Mouse (Mus musculus): ENCODE data around the gene Tnfsf8. TPM values are rescaled to one million over a fixed set of nuclear protein-coding genes. Genes with fewer than 3 reads are reported as not detected.

Gene Tnfsf8
- polyA plus RNA-seq, 1 experiment from 2014 or later, result not detected

DNA sequence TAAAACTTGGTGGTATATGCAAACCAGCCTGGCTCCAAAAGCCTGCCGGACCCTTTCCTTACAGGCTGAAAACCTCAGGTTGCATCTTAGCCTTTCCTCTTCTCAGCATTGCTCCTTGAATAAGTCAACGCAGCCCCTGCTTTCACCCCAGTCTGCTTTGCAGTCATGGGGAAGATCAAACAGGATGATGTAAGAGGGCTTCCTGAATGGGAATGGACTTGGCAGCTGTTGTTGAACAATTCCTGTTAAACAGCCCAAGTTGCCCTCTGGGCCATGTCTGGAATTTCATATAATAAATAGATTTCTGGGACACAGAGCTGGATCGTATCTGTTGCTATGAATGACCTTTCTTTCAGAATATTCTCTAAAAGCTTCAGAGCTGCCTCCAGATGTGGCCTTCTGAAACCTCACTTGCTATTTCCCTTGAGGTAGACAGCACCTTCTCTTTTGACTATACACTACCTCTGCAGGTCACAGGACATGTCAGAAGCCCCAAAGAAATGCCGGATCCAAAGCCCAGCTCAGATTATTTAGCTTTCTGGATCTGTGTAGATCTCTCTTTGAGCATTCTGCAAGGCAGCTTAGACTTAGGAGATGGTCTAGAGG is 1.0 kb upstream of the Tnfsf8 start:
- Histone ChIP-seq H3K27ac (replicated peaks) (no peak overlapping the region), H3K9me3 (replicated peaks) (no peaks in the 10 kb centered on the region), H3K4me3 (replicated peaks) (no peak overlapping the region), H3K9ac (no peak overlapping the region), H3K27me3 (no peaks in the 10 kb centered on the region), H3K36me3 (replicated peaks) (no peaks in the 10 kb centered on the region), H3K4me2 (no peak overlapping the region), H3K4me1 (replicated peaks) (no peaks in the 10 kb centered on the region)
- no peak for ATAC-seq (ENCODE audit: insufficient read depth)
- WGBS (ENCODE audit: insufficient replicate concordance), result 59% methylated on average over 4 of the region's 4 CpGs

DNA sequence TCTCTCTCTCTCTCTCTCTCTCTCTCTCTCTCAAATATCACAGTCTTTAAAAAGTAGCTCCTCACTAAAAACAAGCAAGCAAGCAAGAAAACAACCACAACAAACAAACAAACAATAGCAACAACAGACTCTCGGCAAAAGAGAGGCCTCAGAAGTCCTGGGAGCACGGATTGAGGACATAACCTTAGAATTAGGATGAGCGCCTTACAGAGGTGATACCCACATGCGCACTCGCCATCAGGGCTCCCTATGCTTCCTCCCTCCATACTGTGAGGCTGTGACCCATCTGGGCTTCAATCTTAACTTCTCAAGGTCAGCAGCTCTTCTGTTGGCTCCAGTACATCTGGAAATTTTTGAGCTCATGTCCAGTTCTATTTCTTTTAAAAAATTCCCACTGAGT is 911 bp downstream of the Tnfsf8 start:
- ATAC-seq (ENCODE audit: insufficient read depth), result no peak
- Histone ChIP-seq H3K4me3 (replicated peaks) (no peak overlapping the region), H3K27me3 (no peaks in the 10 kb centered on the region), H3K36me3 (replicated peaks) (no peaks in the 10 kb centered on the region), H3K9me3 (replicated peaks) (no peaks in the 10 kb centered on the region), H3K9ac (no peak overlapping the region), H3K4me2 (no peak overlapping the region), H3K4me1 (replicated peaks) (no peaks in the 10 kb centered on the region), H3K27ac (replicated peaks) (no peak overlapping the region)
- WGBS (ENCODE audit: insufficient replicate concordance), result 48% methylated on average over 5 of the region's 5 CpGs

DNA sequence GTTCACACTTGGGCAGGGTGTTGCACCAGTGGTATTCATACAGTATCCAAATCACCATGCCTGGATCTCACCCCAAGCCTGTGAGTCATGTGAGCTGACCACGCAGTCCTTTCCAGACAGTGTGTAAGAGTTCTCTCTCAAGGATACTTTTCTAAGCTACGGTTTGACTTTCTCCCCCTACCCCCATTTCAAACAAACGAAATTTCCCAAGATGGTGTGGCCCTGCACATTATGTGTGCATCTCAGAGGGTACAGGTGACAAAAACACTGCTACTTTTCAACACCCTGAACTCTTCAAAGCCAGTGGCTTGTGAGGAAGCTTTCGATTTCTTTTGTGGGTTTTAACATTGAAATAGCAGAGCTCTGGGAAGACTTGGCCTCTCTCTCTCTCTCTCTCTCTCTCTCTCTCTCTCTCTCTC is 1.4 kb downstream of the Tnfsf8 start:
- ATAC-seq (ENCODE audit: insufficient read depth), result no peak
- Histone ChIP-seq H3K36me3 (replicated peaks) (no peaks in the 10 kb centered on the region), H3K27me3 (no peaks in the 10 kb centered on the region), H3K4me3 (replicated peaks) (no peak overlapping the region), H3K27ac (replicated peaks) (no peak overlapping the region), H3K9ac (no peak overlapping the region), H3K4me2 (no peak overlapping the region), H3K9me3 (replicated peaks) (no peaks in the 10 kb centered on the region), H3K4me1 (replicated peaks) (no peaks in the 10 kb centered on the region)
- 56% methylated on average over 4 of the region's 4 CpGs for WGBS (ENCODE audit: insufficient replicate concordance)

DNA sequence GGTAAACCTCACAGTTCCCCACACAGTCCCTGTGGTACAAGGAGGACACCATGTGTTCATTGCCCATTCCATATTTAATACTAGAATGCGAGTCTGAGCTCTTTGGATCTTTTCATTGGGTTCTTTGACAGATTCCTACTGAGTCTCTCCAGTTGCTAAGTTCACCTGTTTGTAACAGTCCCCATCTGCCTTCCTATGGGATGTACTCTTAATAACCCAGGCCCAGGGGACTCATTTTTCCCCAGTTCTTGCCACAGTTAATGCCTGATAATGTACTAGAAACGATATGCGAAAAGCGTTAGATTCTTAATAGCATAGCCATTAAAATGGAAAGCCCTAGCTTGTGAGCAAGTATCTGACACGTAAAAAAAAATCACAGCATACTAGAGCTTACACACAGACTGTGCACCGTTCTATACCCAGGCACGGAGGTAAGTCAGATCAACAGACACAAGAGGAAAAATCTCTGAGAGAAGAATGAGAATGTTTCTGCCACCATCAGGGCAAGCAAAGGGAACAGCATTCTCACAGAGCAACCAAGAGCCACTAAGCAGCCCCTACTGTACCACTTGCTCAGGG is 2.4 kb downstream of the Tnfsf8 start:
- Histone ChIP-seq H3K4me2 (no peak overlapping the region), H3K27ac (replicated peaks) (no peak overlapping the region), H3K4me3 (replicated peaks) (no peak overlapping the region), H3K4me1 (replicated peaks) (no peaks in the 10 kb centered on the region), H3K9ac (no peak overlapping the region), H3K27me3 (no peaks in the 10 kb centered on the region), H3K36me3 (replicated peaks) (no peaks in the 10 kb centered on the region), H3K9me3 (replicated peaks) (no peaks in the 10 kb centered on the region)
- ATAC-seq (ENCODE audit: insufficient read depth), result no peak
- 66% methylated on average over 7 of the region's 7 CpGs for WGBS (ENCODE audit: insufficient replicate concordance)

DNA sequence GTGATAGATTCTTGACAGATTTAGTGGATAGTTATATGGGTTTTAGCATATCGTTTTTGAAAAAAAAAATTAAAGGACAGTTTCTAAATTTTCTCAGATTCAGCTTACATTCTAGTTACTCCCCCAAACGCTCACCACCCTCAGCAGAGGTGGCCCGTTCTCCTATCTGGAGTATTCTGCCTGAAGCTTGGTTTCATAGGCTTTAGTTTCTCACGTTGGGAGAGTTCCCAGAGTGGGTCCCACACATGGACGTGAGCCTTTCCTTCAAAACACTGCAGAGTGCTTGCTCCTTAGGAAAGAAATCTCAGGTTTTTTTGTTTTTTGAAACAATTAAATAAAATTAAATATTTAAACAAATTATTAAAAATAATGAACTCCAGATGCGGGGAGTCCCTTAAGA is 4.4 kb downstream of the Tnfsf8 start:
- Histone ChIP-seq H3K9me3 (replicated peaks) (no peaks in the 10 kb centered on the region), H3K9ac (no peak overlapping the region), H3K4me3 (replicated peaks) (no peak overlapping the region), H3K27me3 (no peaks in the 10 kb centered on the region), H3K4me2 (no peak overlapping the region), H3K36me3 (replicated peaks) (no peaks in the 10 kb centered on the region), H3K4me1 (replicated peaks) (no peaks in the 10 kb centered on the region), H3K27ac (replicated peaks) (no peak overlapping the region)
- ATAC-seq (ENCODE audit: insufficient read depth), result no peak
- 55% methylated on average over 6 of the region's 6 CpGs for WGBS (ENCODE audit: insufficient replicate concordance)

DNA sequence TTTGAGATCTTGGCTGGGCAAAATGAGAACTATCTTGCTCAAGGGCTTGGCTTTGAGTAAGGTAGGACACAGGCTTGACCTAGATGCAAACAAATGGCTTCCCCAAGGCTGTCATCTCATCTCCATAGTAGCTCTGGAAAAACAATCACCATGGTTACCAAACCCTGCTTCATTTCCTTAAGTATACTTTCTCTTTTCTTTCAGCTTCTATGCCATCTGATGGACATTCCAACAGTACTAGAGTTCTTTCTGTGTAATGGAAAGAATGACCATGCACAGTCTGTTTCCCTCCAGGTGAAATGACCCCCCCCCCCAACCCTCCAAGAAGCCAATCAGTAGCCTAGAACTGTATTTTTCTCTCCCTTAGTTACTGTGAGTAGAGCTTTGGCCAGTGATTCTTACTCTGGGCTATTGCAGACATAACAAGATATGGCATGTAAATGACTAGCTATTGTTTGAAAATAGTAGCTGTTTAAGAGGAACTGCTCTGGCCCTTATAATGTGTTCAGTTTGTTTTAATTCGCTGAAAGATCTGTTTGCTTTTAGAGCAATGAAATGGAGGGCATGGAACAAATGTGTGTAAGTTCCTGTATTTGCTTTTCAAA is 7.3 kb downstream of the Tnfsf8 start:
- Histone ChIP-seq H3K9me3 (replicated peaks) (no peaks in the 10 kb centered on the region), H3K9ac (no peak overlapping the region), H3K27me3 (no peaks in the 10 kb centered on the region), H3K27ac (replicated peaks) (no peak overlapping the region), H3K4me3 (replicated peaks) (no peak overlapping the region), H3K36me3 (replicated peaks) (no peaks in the 10 kb centered on the region), H3K4me1 (replicated peaks) (no peaks in the 10 kb centered on the region), H3K4me2 (no peak overlapping the region)
- no peak for ATAC-seq (ENCODE audit: insufficient read depth)
- WGBS (ENCODE audit: insufficient replicate concordance), result 46% methylated on average over 1 of the region's 1 CpGs

DNA sequence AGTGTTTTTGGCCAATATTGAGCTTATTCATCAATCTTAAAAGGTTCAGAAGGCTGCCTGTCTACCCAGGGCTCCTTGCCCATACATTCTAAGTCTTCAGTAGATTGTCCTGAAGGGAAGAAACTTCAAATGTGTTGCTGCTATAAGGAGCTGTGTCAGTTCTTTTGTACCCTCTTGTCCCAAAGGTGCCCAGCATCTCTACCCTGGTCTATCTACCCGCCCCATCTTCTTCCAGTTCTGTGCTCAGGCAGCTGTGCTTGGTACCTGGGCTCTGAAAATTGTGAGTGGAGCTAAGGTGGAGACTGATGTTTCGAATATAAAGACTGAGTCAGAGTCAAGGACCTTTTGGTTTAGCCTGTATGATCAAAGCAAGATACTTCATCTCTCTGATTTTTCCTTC is 11.1 kb downstream of the Tnfsf8 start:
- H3K4me2 ChIP-seq, result no peak overlapping the region
- no peak for ATAC-seq (ENCODE audit: insufficient read depth)
- no peak overlapping the region for H3K4me3 ChIP-seq (replicated peaks)
- H3K27me3 ChIP-seq, result no peaks in the 10 kb centered on the region
- H3K27ac ChIP-seq (replicated peaks), result no peak overlapping the region
- H3K9me3 ChIP-seq (replicated peaks), result no peaks in the 10 kb centered on the region
- H3K9ac ChIP-seq, result no peak overlapping the region
- 50% methylated on average over 2 of the region's 2 CpGs for WGBS (ENCODE audit: insufficient replicate concordance)
- H3K4me1 ChIP-seq (replicated peaks), result no peaks in the 10 kb centered on the region
- no peaks in the 10 kb centered on the region for H3K36me3 ChIP-seq (replicated peaks)

DNA sequence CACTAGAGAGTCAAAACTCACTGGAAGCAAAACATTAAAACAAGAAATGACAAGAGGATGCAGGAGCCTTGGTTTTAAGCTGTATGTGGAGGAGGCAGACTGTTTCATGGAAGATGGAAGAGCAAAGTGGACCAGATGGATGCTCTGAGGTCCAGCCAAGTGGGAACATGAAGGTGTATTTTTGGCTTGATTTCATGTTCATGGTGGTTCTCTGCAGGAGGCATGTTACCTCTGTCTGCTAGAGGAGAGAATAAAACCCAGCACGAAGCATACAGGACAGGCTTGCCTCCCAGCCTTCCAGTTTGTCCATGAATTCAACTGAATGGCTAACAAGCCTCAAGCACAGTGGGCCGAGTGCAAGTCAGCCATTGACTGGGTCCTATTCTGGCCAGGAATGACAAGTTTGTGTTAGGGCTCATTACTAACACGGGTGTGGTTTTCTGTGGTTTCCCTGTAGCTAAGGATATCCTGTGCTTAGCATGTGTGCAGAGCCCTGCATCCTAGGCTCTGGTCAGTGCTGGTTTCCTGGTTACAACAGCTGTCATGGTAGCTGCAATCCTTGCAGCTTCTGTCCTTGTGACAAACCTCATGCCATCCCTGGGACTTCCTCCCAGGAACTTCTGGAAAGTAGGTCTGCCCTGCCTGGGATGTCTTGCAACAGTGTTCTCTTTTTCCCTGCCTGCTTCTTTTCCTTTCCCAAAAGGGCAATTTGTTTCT is 14.1 kb downstream of the Tnfsf8 start:
- Histone ChIP-seq H3K27ac (replicated peaks) (no peak overlapping the region), H3K4me1 (replicated peaks) (no peaks in the 10 kb centered on the region), H3K4me2 (no peak overlapping the region), H3K9ac (no peak overlapping the region), H3K27me3 (no peaks in the 10 kb centered on the region), H3K9me3 (replicated peaks) (no peaks in the 10 kb centered on the region), H3K4me3 (replicated peaks) (no peak overlapping the region), H3K36me3 (replicated peaks) (no peaks in the 10 kb centered on the region)
- WGBS (ENCODE audit: insufficient replicate concordance), result 26% methylated on average over 3 of the region's 3 CpGs
- ATAC-seq (ENCODE audit: insufficient read depth), result no peak

DNA sequence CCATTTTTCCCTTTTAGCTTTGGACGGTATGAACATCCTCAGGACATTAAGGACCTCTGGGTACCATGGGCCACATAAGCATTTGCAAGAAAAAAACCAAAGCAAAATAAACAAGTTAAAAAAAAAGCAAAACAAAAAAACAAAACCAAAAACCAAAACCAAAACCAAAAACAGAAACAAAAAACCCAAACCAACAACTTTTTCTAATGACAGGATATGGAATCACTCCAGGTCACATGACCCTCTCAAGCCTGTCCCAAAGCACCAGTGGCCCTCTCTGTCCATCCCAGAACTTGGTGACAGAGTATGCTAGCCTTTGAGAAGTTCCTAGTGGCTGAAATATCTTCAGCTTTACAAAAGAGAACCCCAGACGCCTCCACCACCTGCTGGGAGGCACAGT is 15.4 kb downstream of the Tnfsf8 start:
- no peak for ATAC-seq (ENCODE audit: insufficient read depth)
- H3K4me1 ChIP-seq (replicated peaks), result no peaks in the 10 kb centered on the region
- no peak overlapping the region for H3K4me3 ChIP-seq (replicated peaks)
- no peak overlapping the region for H3K9ac ChIP-seq
- H3K9me3 ChIP-seq (replicated peaks), result no peaks in the 10 kb centered on the region
- H3K27me3 ChIP-seq, result no peaks in the 10 kb centered on the region
- 47% methylated on average over 2 of the region's 2 CpGs for WGBS (ENCODE audit: insufficient replicate concordance)
- H3K4me2 ChIP-seq, result no peak overlapping the region
- H3K27ac ChIP-seq (replicated peaks), result no peak overlapping the region
- no peaks in the 10 kb centered on the region for H3K36me3 ChIP-seq (replicated peaks)

DNA sequence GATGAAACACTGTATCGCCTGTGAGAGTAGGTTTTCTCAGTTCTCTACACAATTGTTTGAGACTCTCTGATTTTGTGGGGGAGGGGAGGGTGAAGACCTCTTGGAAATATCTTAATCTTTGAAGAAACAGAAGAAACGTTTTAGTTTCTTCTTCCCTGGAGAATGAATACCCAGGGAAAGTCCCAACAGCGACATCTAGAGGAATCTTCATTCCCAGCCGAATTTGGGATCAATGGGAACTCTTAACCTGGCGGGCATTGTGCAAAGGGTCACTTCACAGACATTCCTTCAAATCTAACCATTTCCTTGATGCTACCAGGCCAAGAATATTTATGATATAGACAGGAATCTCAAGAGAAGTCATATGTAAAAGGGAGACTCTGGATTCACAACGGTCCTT is 17.2 kb downstream of the Tnfsf8 start:
- WGBS (ENCODE audit: insufficient replicate concordance), result 25% methylated on average over 6 of the region's 6 CpGs
- Histone ChIP-seq H3K9me3 (replicated peaks) (no peaks in the 10 kb centered on the region), H3K27me3 (no peaks in the 10 kb centered on the region), H3K4me2 (no peak overlapping the region), H3K9ac (no peak overlapping the region), H3K4me1 (replicated peaks) (no peaks in the 10 kb centered on the region), H3K36me3 (replicated peaks) (no peaks in the 10 kb centered on the region), H3K27ac (replicated peaks) (no peak overlapping the region), H3K4me3 (replicated peaks) (no peak overlapping the region)
- ATAC-seq (ENCODE audit: insufficient read depth), result no peak

DNA sequence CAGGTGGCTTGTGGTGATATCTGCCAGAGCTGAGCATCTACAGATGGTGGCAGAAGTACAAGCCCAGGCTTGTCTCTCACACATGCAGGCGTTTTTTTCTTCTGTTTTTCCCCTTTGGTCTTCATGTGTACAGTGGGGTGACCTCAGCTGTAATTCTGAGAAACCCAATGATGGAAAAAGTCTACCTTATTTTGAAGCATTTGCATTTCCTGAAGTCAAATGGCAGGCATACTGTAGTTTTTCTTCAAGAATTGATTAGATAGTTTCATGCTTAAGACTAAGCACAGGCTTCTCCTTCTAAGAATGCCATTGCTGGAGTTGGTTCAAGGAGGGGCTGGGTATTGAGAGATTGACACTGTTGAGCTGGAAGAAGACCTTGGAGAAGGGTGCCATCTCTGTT is 18.9 kb downstream of the Tnfsf8 start:
- H3K4me1 ChIP-seq (replicated peaks), result no peaks in the 10 kb centered on the region
- ATAC-seq (ENCODE audit: insufficient read depth), result no peak
- H3K27ac ChIP-seq (replicated peaks), result no peak overlapping the region
- no peak overlapping the region for H3K9ac ChIP-seq
- H3K9me3 ChIP-seq (replicated peaks), result no peaks in the 10 kb centered on the region
- 33% methylated on average over 1 of the region's 1 CpGs for WGBS (ENCODE audit: insufficient replicate concordance)
- H3K36me3 ChIP-seq (replicated peaks), result no peaks in the 10 kb centered on the region
- H3K4me2 ChIP-seq, result no peak overlapping the region
- no peak overlapping the region for H3K4me3 ChIP-seq (replicated peaks)
- no peaks in the 10 kb centered on the region for H3K27me3 ChIP-seq

All from liver, embryonic 15.5 days (tissue).